Mouse (Mus musculus) CD8-positive naive resting alpha-beta T cell, adult 57 days (primary cell): ENCODE data around the gene Tbpl2. TPM values are rescaled to one million over a fixed set of nuclear protein-coding genes. Genes with fewer than 3 reads are reported as not detected.

Experiments used
- total RNA-seq: library from RNA; stranded (reverse); gene quantifications from one replicate; pipeline ENCODE4 v1.2.4, GENCODE M21; 2023

Gene Tbpl2
- total RNA-seq, result not detected

GRCm38 (mm10) chr2:24096495-24096894, at the start of gene Tbpl2:
TSS of gene Tbpl2 (minus strand) at chr2:24096595.

GRCm38 (mm10) chr2:24049344-24049990, 46.9 kb downstream of the Tbpl2 start, which contains the start of gene Hnmt:
TSS of gene Hnmt (minus strand) at chr2:24049394.

Other genes starting within 250 kb of the Tbpl2 start
- gene Hnmt, start 47.2 kb downstream of the Tbpl2 start, total RNA-seq, result not detected
- not detected for gene Il1f8, start 56.6 kb upstream of the Tbpl2 start, total RNA-seq
- 0.40 TPM for gene Il1f9, start 89.9 kb upstream of the Tbpl2 start, total RNA-seq
- gene Il1f6, start 118.8 kb upstream of the Tbpl2 start, total RNA-seq, result not detected
- gene Il1f5, start 180.4 kb upstream of the Tbpl2 start, total RNA-seq, result not detected
- not detected for gene Il1f10, start 194.6 kb upstream of the Tbpl2 start, total RNA-seq
- 0.52 TPM for gene Il1rn, start 240.3 kb upstream of the Tbpl2 start, total RNA-seq